Mouse (Mus musculus) intestine, embryonic 15.5 days (tissue): ENCODE results near the gene Nup210l. TPM values are rescaled to one million over a fixed set of nuclear protein-coding genes. Genes with fewer than 3 reads are reported as not detected.
"Not testable (repeated sequence)": the region's sequence is repeated elsewhere in the genome, so short reads cannot be mapped to it uniquely, and the experiment has no call there.

Source experiments
- ATAC-seq: fragments of 200-750 bp; cut with Nextera tagmentation; 2 replicates; pipeline ENCODE4 v1.8.0; 2017; ENCODE audit warnings: moderate TSS enrichment, moderate library complexity
- H3K27ac ChIP-seq: fragments of 300-500 bp; sonication (generic); 2 replicates; pipeline ENCODE4 v1.5.1; 2015; ENCODE audit warnings: mild to moderate bottlenecking, inconsistent platforms
- H3K27me3 ChIP-seq: fragments of 300-500 bp; sonication (generic); replicated peaks from 2 replicates; pipeline ENCODE4 v1.6.1; 2015; ENCODE audit warnings: inconsistent platforms
- H3K36me3 ChIP-seq: fragments of 300-500 bp; sonication (generic); 2 replicates; pipeline ENCODE4 v1.6.1; 2015; ENCODE audit warnings: inconsistent platforms
- H3K4me1 ChIP-seq: fragments of 300-500 bp; sonication (generic); replicated peaks from 2 replicates; pipeline ENCODE4 v1.6.1; 2015; ENCODE audit warnings: inconsistent platforms
- H3K4me2 ChIP-seq: fragments of 300-500 bp; sonication (generic); replicated peaks from 2 replicates; pipeline ENCODE4 v1.6.1; 2015; ENCODE audit warnings: mild to moderate bottlenecking, inconsistent platforms
- H3K4me3 ChIP-seq: fragments of 300-500 bp; sonication (generic); replicated peaks from 2 replicates; pipeline ENCODE4 v1.5.1; 2015; ENCODE audit warnings: inconsistent platforms
- H3K9ac ChIP-seq: fragments of 300-500 bp; sonication (generic); 2 replicates; pipeline ENCODE4 v1.6.1; 2015; ENCODE audit warnings: inconsistent platforms
- H3K9me3 ChIP-seq: fragments of 300-500 bp; sonication (generic); 2 replicates; pipeline ENCODE4 v1.6.1; 2016; ENCODE audit warnings: inconsistent platforms
- WGBS: fragments of 180-500 bp; shearing (Covaris S2); methylation state at CpG from one replicate; pipeline ENCODE4 v1.1.7; 2015; 5-methylcytosine and 5-hydroxymethylcytosine counted together
- polyA plus RNA-seq: library from polyadenylated mRNA; unstranded; fragments of >200 nt; fragmentation: Nextera tagmentation; extraction: Ambion mirVana; gene quantifications from 2 replicates; pipeline ENCODE4 v1.2.1, GENCODE M21; 2015

Gene Nup210l
- polyA plus RNA-seq, 1 experiment from 2014 or later: 0.33 TPM

- no peaks in the 10 kb centered on the region for H3K4me1 ChIP-seq
- H3K4me3 ChIP-seq: no peak overlapping the region
- no peak for ATAC-seq
- H3K27me3 ChIP-seq: no peaks in the 10 kb centered on the region
- 88% methylated on average over 2 of the region's 2 CpGs for WGBS
- no peaks in the 10 kb centered on the region for H3K9me3 ChIP-seq
- no peak overlapping the region for H3K9ac ChIP-seq
- peaks cover 13% of the 10 kb centered on the region for H3K36me3 ChIP-seq
- H3K4me2 ChIP-seq: no peak overlapping the region
- no peak overlapping the region for H3K27ac ChIP-seq
These were observed 2.3 kb upstream of the Nup210l start for GRCm38 (mm10) chr3:90101673-90102072.

- H3K9me3 ChIP-seq: no peaks in the 10 kb centered on the region
- H3K4me1 ChIP-seq: no peaks in the 10 kb centered on the region
- no peak overlapping the region for H3K4me2 ChIP-seq
- 61% methylated on average over 2 of the region's 2 CpGs for WGBS
- H3K9ac ChIP-seq: no peak overlapping the region
- H3K27me3 ChIP-seq: no peaks in the 10 kb centered on the region
- peak; percentile 44; the same call in 1 of the 2 replicates for ATAC-seq
- no peak overlapping the region for H3K4me3 ChIP-seq
- H3K27ac ChIP-seq: no peak overlapping the region
- H3K36me3 ChIP-seq: peaks cover 13% of the 10 kb centered on the region
These were observed 1.7 kb upstream of the Nup210l start for GRCm38 (mm10) chr3:90102239-90102638.

GRCm38 (mm10) chr3:90103176-90103575 lies 756 bp upstream of the Nup210l start:
- Histone ChIP-seq H3K27me3 (no peaks in the 10 kb centered on the region), H3K4me2 (no peak overlapping the region), H3K36me3 (peaks cover 11% of the 10 kb centered on the region), H3K27ac (no peak overlapping the region), H3K4me3 (no peak overlapping the region), H3K9ac (no peak overlapping the region), H3K9me3 (no peaks in the 10 kb centered on the region), H3K4me1 (no peaks in the 10 kb centered on the region)
- no peak for ATAC-seq
- WGBS: 56% methylated on average over 2 of the region's 2 CpGs

- Histone ChIP-seq H3K4me3 (no peak overlapping the region), H3K4me1 (no peaks in the 10 kb centered on the region), H3K27ac (no peak overlapping the region), H3K36me3 (no peaks in the 10 kb centered on the region), H3K9ac (no peak overlapping the region), H3K4me2 (no peak overlapping the region), H3K27me3 (no peaks in the 10 kb centered on the region), H3K9me3 (no peaks in the 10 kb centered on the region)
- no peak for ATAC-seq
- WGBS: 82% methylated on average over 2 of the region's 2 CpGs
These were observed 7.8 kb downstream of the Nup210l start for GRCm38 (mm10) chr3:90111706-90112105.

GRCm38 (mm10) chr3:90114342-90114741 lies 10.4 kb downstream of the Nup210l start:
- no peak overlapping the region for H3K4me3 ChIP-seq
- no peak for ATAC-seq
- H3K9ac ChIP-seq: no peak overlapping the region
- 87% methylated on average over 2 of the region's 2 CpGs for WGBS
- H3K4me2 ChIP-seq: no peak overlapping the region
- no peaks in the 10 kb centered on the region for H3K4me1 ChIP-seq
- H3K9me3 ChIP-seq: no peaks in the 10 kb centered on the region
- no peaks in the 10 kb centered on the region for H3K27me3 ChIP-seq
- H3K27ac ChIP-seq: no peak overlapping the region
- H3K36me3 ChIP-seq: no peaks in the 10 kb centered on the region

GRCm38 (mm10) chr3:90115526-90115925 lies 11.6 kb downstream of the Nup210l start:
- no peak for ATAC-seq
- H3K36me3 ChIP-seq: no peaks in the 10 kb centered on the region

GRCm38 (mm10) chr3:90118132-90118790 lies 14.3 kb downstream of the Nup210l start:
- Histone ChIP-seq H3K4me1 (no peaks in the 10 kb centered on the region), H3K36me3 (no peaks in the 10 kb centered on the region), H3K27me3 (no peaks in the 10 kb centered on the region), H3K9ac (no peak overlapping the region), H3K4me3 (no peak overlapping the region), H3K9me3 (no peaks in the 10 kb centered on the region), H3K4me2 (no peak overlapping the region), H3K27ac (no peak overlapping the region)
- WGBS: 88% methylated on average over 13 of the region's 13 CpGs
- no peak for ATAC-seq

More at GRCm38 (mm10) chr3:90115526-90115925, 11.6 kb downstream of the Nup210l start:
- Histone ChIP-seq H3K9me3 (no peaks in the 10 kb centered on the region), H3K4me3 (no peak overlapping the region), H3K4me1 (no peaks in the 10 kb centered on the region), H3K27ac (no peak overlapping the region), H3K4me2 (no peak overlapping the region), H3K27me3 (no peaks in the 10 kb centered on the region), H3K9ac (no peak overlapping the region)
- WGBS: 66% methylated on average over 3 of the region's 3 CpGs

- H3K9me3 ChIP-seq, H3K4me3 ChIP-seq, H3K27ac ChIP-seq, ATAC-seq, H3K27me3 ChIP-seq, H3K36me3 ChIP-seq, H3K9ac ChIP-seq, H3K4me2 ChIP-seq, H3K4me1 ChIP-seq: not testable (repeated sequence)
- 88% methylated on average over 5 of the region's 5 CpGs for WGBS
These were observed 18.1 kb downstream of the Nup210l start for GRCm38 (mm10) chr3:90122036-90122435.

GRCm38 (mm10) chr3:90125710-90126109 lies 21.8 kb downstream of the Nup210l start:
- no peak for ATAC-seq
- Histone ChIP-seq H3K9me3 (no peaks in the 10 kb centered on the region), H3K4me3 (no peak overlapping the region), H3K36me3 (no peaks in the 10 kb centered on the region), H3K9ac (no peak overlapping the region), H3K4me2 (no peak overlapping the region), H3K27me3 (no peaks in the 10 kb centered on the region), H3K27ac (no peak overlapping the region), H3K4me1 (no peaks in the 10 kb centered on the region)
- 78% methylated on average over 5 of the region's 5 CpGs for WGBS

GRCm38 (mm10) chr3:90127881-90128280 lies 23.9 kb downstream of the Nup210l start:
- no peak overlapping the region for H3K4me2 ChIP-seq
- no peaks in the 10 kb centered on the region for H3K27me3 ChIP-seq
- H3K9me3 ChIP-seq: no peaks in the 10 kb centered on the region
- no peaks in the 10 kb centered on the region for H3K36me3 ChIP-seq
- WGBS: 91% methylated on average over 6 of the region's 6 CpGs
- H3K4me3 ChIP-seq: no peak overlapping the region
- H3K9ac ChIP-seq: no peak overlapping the region
- H3K27ac ChIP-seq: no peak overlapping the region
- ATAC-seq: no peak
- H3K4me1 ChIP-seq: no peaks in the 10 kb centered on the region

GRCm38 (mm10) chr3:90132745-90133144 lies 28.8 kb downstream of the Nup210l start:
- H3K9me3 ChIP-seq: no peaks in the 10 kb centered on the region
- ATAC-seq: no peak
- no peak overlapping the region for H3K27ac ChIP-seq
- H3K4me3 ChIP-seq: no peak overlapping the region
- no peak overlapping the region for H3K9ac ChIP-seq
- H3K36me3 ChIP-seq: no peaks in the 10 kb centered on the region
- H3K4me1 ChIP-seq: no peaks in the 10 kb centered on the region
- WGBS: 79% methylated on average over 3 of the region's 3 CpGs
- no peaks in the 10 kb centered on the region for H3K27me3 ChIP-seq
- no peak overlapping the region for H3K4me2 ChIP-seq

GRCm38 (mm10) chr3:90133331-90133730 lies 29.4 kb downstream of the Nup210l start:
- H3K4me3 ChIP-seq: no peak overlapping the region
- H3K4me2 ChIP-seq: no peak overlapping the region
- H3K27ac ChIP-seq: no peak overlapping the region
- ATAC-seq: no peak
- no peaks in the 10 kb centered on the region for H3K36me3 ChIP-seq
- H3K27me3 ChIP-seq: no peaks in the 10 kb centered on the region
- 90% methylated on average over 1 of the region's 1 CpGs for WGBS
- H3K9ac ChIP-seq: no peak overlapping the region
- no peaks in the 10 kb centered on the region for H3K9me3 ChIP-seq
- H3K4me1 ChIP-seq: no peaks in the 10 kb centered on the region

GRCm38 (mm10) chr3:90134483-90134882 lies 30.6 kb downstream of the Nup210l start:
- 10% methylated on average over 3 of the region's 3 CpGs for WGBS
- no peak overlapping the region for H3K4me2 ChIP-seq

More at GRCm38 (mm10) chr3:90134483-90134882, 30.6 kb downstream of the Nup210l start:
- H3K27me3 ChIP-seq: no peaks in the 10 kb centered on the region
- no peaks in the 10 kb centered on the region for H3K4me1 ChIP-seq
- ATAC-seq: peak; percentile 71
- H3K9ac ChIP-seq: no peak overlapping the region
- H3K27ac ChIP-seq: no peak overlapping the region
- no peaks in the 10 kb centered on the region for H3K36me3 ChIP-seq
- no peak overlapping the region for H3K4me3 ChIP-seq
- no peaks in the 10 kb centered on the region for H3K9me3 ChIP-seq
